Mouse (Mus musculus): ENCODE measurements around the gene Lmbr1.

Lmbr1 gene

GRCm38 (mm10) chr5:29253876-29254275, 124.3 kb downstream of the Lmbr1 start:
- DNase-seq (ENCODE audit: low read depth): no peak

- no peak for DNase-seq (ENCODE audit: low read depth)
Observed at GRCm38 (mm10) chr5:29251496-29251873, 126.7 kb downstream of the Lmbr1 start.

GRCm38 (mm10) chr5:29250795-29251495, 127.2 kb downstream of the Lmbr1 start:
- DNase-seq (ENCODE audit: low read depth): no peak

GRCm38 (mm10) chr5:29244769-29245168, 133.4 kb downstream of the Lmbr1 start:
- DNase-seq (ENCODE audit: low read depth): no peak

GRCm38 (mm10) chr5:29238379-29238778, 139.8 kb downstream of the Lmbr1 start:
- no peak for DNase-seq (ENCODE audit: low read depth)

- no peak for DNase-seq (ENCODE audit: low read depth)
Observed at GRCm38 (mm10) chr5:29230481-29230880, 147.7 kb downstream of the Lmbr1 start.

GRCm38 (mm10) chr5:29224089-29224488, 154.1 kb downstream of the Lmbr1 start:
- no peak for DNase-seq (ENCODE audit: low read depth)

GRCm38 (mm10) chr5:29217997-29218396, 160.2 kb downstream of the Lmbr1 start:
- DNase-seq (ENCODE audit: low read depth): no peak

- DNase-seq (ENCODE audit: low read depth): no peak
Observed at GRCm38 (mm10) chr5:29211980-29212555, 166.1 kb downstream of the Lmbr1 start.

GRCm38 (mm10) chr5:29205690-29206089, 172.5 kb downstream of the Lmbr1 start:
- no peak for DNase-seq (ENCODE audit: low read depth)

- DNase-seq (ENCODE audit: low read depth): no peak
Observed at GRCm38 (mm10) chr5:29199868-29200267, 178.3 kb downstream of the Lmbr1 start.

GRCm38 (mm10) chr5:29198960-29199488, 179.2 kb downstream of the Lmbr1 start:
- DNase-seq (ENCODE audit: low read depth): no peak

- DNase-seq (ENCODE audit: low read depth): no peak
Observed at GRCm38 (mm10) chr5:29197187-29197586, 181.0 kb downstream of the Lmbr1 start.

GRCm38 (mm10) chr5:29196264-29196658, 181.9 kb downstream of the Lmbr1 start:
- no peak for DNase-seq (ENCODE audit: low read depth)

- DNase-seq (ENCODE audit: low read depth): peak; percentile 90
Observed at GRCm38 (mm10) chr5:29195570-29196263, 182.5 kb downstream of the Lmbr1 start, which contains the start of gene Rnf32. Rnf32 (plus strand) TSS chr5:29195992.

- no peak for DNase-seq (ENCODE audit: low read depth)
Observed at GRCm38 (mm10) chr5:29195231-29195569, 183.0 kb downstream of the Lmbr1 start.

GRCm38 (mm10) chr5:29186798-29187197, 191.4 kb downstream of the Lmbr1 start:
- no peak for DNase-seq (ENCODE audit: low read depth)

Data from NIH3T3 (cell line).